Mouse (Mus musculus): ENCODE data around the gene Epha2. TPM values are rescaled to one million over a fixed set of nuclear protein-coding genes. Genes with fewer than 3 reads are reported as not detected.

The Epha2 gene
- polyA plus RNA-seq, 1 experiment: 1.2 TPM

DNA sequence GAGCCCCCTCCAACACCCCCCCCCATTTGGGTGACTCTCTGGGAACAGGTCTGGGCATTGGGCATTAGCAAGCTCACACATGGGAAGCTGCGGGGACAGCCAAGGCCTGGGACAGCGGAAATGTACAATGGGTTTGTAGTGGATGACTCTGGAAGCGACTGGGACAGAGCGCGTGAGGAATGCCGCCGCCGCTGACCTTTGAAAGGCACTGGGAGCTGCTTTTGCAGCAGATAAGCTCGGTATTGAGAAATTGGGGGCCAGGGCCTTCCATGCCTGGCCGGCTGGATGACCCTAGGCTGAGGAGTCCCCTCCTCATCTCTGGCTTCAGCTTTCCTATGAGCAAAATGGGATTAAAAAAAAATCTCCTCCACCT is 8.7 kb downstream of the Epha2 start:
- H3K4me1 ChIP-seq (ENCODE audit: control insufficient read depth, insufficient read depth, low read length): no peaks in the 10 kb centered on the region
- H3K27ac ChIP-seq (ENCODE audit: insufficient read depth, low read length): no peak overlapping the region
- no peak for TF ChIP-seq CTCF (IDR thresholded peaks at IDR 0.05; ENCODE audit: extremely low read depth, insufficient read depth, low read length)
- no peak for TF ChIP-seq POLR2A (IDR thresholded peaks at IDR 0.05; ENCODE audit: extremely low read depth, insufficient read depth, low read length)
- no peak overlapping the region for H3K4me3 ChIP-seq (ENCODE audit: insufficient read depth, low read length)

DNA sequence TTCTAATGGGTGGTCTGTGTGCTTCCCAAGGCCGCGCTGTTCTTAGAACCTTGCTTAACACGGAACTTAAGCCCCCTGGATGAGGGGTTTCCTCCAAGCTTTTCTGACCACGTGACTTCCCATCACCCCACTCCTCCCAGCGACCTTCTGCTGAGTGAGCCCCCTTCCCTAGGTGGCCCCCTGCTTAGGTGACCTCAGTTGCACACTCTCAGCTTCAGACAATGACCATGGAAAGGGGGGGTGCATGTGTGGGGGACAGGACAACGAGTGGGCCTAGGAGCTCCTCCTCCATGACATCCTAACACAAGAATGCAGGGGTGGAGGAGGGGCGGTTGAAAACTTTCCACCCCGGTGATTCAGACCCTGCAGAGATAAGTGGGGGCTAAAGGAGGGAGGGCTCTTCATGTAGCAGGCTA is 9.2 kb downstream of the Epha2 start:
- H3K27ac ChIP-seq (ENCODE audit: insufficient read depth, low read length): no peak overlapping the region
- no peak overlapping the region for H3K4me3 ChIP-seq (ENCODE audit: insufficient read depth, low read length)
- H3K4me1 ChIP-seq (ENCODE audit: control insufficient read depth, insufficient read depth, low read length): no peaks in the 10 kb centered on the region
- TF ChIP-seq POLR2A (IDR thresholded peaks at IDR 0.05; ENCODE audit: extremely low read depth, insufficient read depth, low read length) (no peak), CTCF (IDR thresholded peaks at IDR 0.05; ENCODE audit: extremely low read depth, insufficient read depth, low read length) (no peak)

- Histone ChIP-seq H3K4me1 (ENCODE audit: control insufficient read depth, insufficient read depth, low read length) (no peaks in the 10 kb centered on the region), H3K27ac (ENCODE audit: insufficient read depth, low read length) (no peak overlapping the region)
Measured at GRCm38 (mm10) chr4:141311078-141311477, 10.0 kb downstream of the Epha2 start.

DNA sequence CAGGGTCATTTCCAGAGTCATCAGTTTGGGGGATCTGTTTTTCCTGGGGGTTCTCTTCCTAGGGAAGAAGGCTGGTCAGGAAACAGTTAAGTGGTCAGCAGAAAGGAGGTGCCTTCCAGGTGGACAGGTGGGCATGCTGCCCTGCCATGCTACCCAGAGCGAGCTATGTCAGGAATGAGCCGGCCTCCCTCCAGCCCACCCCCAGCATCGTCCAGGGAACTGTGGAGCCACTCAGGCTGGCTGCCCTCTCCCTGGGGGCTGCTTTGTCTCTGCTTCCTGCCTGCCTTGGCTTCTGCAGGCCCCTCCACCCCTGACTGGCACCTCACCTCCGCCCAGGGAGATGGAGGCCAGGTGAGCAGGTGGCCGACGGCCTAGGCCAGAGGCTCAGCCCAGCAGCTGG is 10.5 kb downstream of the Epha2 start:
- H3K4me3 ChIP-seq (ENCODE audit: insufficient read depth, low read length): no peak overlapping the region
- H3K27ac ChIP-seq (ENCODE audit: insufficient read depth, low read length): no peak overlapping the region
- TF ChIP-seq POLR2A (IDR thresholded peaks at IDR 0.05; ENCODE audit: extremely low read depth, insufficient read depth, low read length) (no peak), CTCF (IDR thresholded peaks at IDR 0.05; ENCODE audit: extremely low read depth, insufficient read depth, low read length) (no peak)
- H3K4me1 ChIP-seq (ENCODE audit: control insufficient read depth, insufficient read depth, low read length): no peaks in the 10 kb centered on the region

More at GRCm38 (mm10) chr4:141311078-141311477, 10.0 kb downstream of the Epha2 start:
- TF ChIP-seq POLR2A (IDR thresholded peaks at IDR 0.05; ENCODE audit: extremely low read depth, insufficient read depth, low read length): no peak
- TF ChIP-seq CTCF (IDR thresholded peaks at IDR 0.05; ENCODE audit: extremely low read depth, insufficient read depth, low read length): no peak
- no peak overlapping the region for H3K4me3 ChIP-seq (ENCODE audit: insufficient read depth, low read length)

DNA sequence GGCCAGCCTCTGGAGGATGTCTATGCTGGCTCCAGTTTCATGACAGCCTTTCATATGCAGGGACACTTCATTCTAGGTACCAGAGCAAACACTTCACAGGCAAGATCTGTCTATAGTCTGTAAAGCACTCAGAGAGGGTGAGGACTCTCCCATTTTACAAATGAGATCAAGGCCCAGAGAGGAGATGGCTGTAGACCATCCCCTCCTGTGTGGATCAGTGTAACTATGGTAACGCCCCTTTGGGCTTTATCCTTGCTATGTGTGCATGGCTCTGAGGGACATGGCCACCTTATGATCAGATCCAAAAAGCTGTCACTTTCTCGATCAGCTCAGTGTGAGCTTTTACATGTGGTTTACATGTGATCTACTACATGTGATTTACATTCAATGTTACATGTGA is 10.9 kb downstream of the Epha2 start:
- H3K27ac ChIP-seq (ENCODE audit: insufficient read depth, low read length): no peak overlapping the region
- no peak overlapping the region for H3K4me3 ChIP-seq (ENCODE audit: insufficient read depth, low read length)
- H3K4me1 ChIP-seq (ENCODE audit: control insufficient read depth, insufficient read depth, low read length): no peaks in the 10 kb centered on the region
- no peak for TF ChIP-seq POLR2A (IDR thresholded peaks at IDR 0.05; ENCODE audit: extremely low read depth, insufficient read depth, low read length)
- TF ChIP-seq CTCF (IDR thresholded peaks at IDR 0.05; ENCODE audit: extremely low read depth, insufficient read depth, low read length): no peak

DNA sequence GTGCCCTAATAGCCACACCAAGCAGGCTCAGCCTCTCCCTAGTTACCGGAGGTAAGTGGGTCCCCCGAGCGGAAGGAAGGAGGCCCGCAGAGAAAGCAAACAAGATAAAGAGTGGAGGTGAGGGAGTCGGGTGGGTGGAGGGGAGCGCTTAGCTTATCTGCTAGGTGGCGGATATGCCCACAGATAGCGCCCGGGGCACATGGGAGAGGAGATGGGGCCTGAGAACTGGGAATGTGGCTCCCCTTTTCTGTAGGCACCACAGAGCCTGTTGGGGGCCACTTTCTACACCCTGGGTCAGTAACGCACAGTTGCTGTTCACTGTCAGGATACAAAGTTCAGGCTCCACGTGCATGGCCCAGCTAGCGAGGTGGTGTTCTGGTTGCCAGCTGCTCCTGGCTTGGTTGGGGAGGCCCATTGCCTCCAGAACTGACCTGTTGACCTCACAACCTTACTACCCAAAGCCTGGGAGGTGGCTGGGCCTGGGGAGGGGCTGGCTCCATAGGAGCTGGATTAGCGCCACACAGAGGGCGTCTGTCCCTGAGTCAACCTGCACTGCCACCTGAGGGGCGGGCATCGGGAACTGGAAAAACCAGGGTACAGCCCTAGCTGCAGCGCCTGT is 11.6 kb downstream of the Epha2 start:
- Histone ChIP-seq H3K4me1 (ENCODE audit: control insufficient read depth, insufficient read depth, low read length) (no peaks in the 10 kb centered on the region), H3K4me3 (ENCODE audit: insufficient read depth, low read length) (no peak overlapping the region), H3K27ac (ENCODE audit: insufficient read depth, low read length) (no peak overlapping the region)
- TF ChIP-seq POLR2A (IDR thresholded peaks at IDR 0.05; ENCODE audit: extremely low read depth, insufficient read depth, low read length) (no peak), CTCF (IDR thresholded peaks at IDR 0.05; ENCODE audit: extremely low read depth, insufficient read depth, low read length) (no peak)

DNA sequence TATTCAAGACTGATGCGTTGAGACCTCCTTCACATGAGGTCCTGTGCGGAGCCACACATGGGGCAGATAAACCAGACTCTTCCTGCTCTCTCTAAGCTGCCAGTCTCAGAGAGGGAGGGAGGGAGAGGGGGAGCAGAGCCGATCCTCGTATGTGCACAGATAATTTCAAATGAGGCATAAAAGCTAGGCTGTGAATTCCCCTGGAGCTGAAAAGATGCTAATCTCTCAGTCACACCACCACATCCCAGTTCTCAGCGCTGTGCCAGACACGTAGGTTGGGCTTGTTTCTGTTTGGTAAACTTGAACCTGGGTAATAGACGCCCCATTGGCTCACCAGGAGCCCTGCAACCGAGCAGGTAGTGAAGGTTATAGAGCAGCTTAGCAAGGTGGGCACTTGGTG is 12.4 kb downstream of the Epha2 start:
- no peak overlapping the region for H3K27ac ChIP-seq (ENCODE audit: insufficient read depth, low read length)
- no peaks in the 10 kb centered on the region for H3K4me1 ChIP-seq (ENCODE audit: control insufficient read depth, insufficient read depth, low read length)
- no peak for TF ChIP-seq CTCF (IDR thresholded peaks at IDR 0.05; ENCODE audit: extremely low read depth, insufficient read depth, low read length)
- no peak for TF ChIP-seq POLR2A (IDR thresholded peaks at IDR 0.05; ENCODE audit: extremely low read depth, insufficient read depth, low read length)
- H3K4me3 ChIP-seq (ENCODE audit: insufficient read depth, low read length): no peak overlapping the region

GRCm38 (mm10) chr4:141313924-141314323 is 12.9 kb downstream of the Epha2 start:
- no peaks in the 10 kb centered on the region for H3K4me1 ChIP-seq (ENCODE audit: control insufficient read depth, insufficient read depth, low read length)
- TF ChIP-seq POLR2A (IDR thresholded peaks at IDR 0.05; ENCODE audit: extremely low read depth, insufficient read depth, low read length): no peak
- no peak for TF ChIP-seq CTCF (IDR thresholded peaks at IDR 0.05; ENCODE audit: extremely low read depth, insufficient read depth, low read length)
- no peak overlapping the region for H3K27ac ChIP-seq (ENCODE audit: insufficient read depth, low read length)
- H3K4me3 ChIP-seq (ENCODE audit: insufficient read depth, low read length): no peak overlapping the region

DNA sequence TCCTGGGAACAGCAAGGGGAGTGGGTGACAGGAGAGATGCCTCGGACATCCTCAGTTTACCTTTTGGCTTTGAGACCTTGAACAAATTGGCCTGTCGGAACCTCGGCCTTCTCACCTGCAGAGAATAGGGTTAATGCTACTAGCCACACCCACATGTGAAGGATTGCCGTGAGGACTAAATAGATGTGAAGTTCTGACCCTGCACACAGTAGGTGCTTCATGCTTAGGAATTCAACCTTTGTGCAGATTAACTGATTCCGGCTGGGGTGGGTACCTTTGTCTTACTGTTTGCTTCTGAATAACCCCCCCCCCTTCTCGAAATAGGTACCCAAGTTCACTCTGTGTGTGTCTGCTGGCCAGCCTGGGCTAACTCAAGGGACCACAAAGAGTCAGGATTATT is 13.7 kb downstream of the Epha2 start:
- TF ChIP-seq POLR2A (IDR thresholded peaks at IDR 0.05; ENCODE audit: extremely low read depth, insufficient read depth, low read length) (no peak), CTCF (IDR thresholded peaks at IDR 0.05; ENCODE audit: extremely low read depth, insufficient read depth, low read length) (no peak)
- H3K4me1 ChIP-seq (ENCODE audit: control insufficient read depth, insufficient read depth, low read length): no peaks in the 10 kb centered on the region
- no peak overlapping the region for H3K4me3 ChIP-seq (ENCODE audit: insufficient read depth, low read length)

GRCm38 (mm10) chr4:141316023-141316422 is 15.0 kb downstream of the Epha2 start:
- no peak for TF ChIP-seq CTCF (IDR thresholded peaks at IDR 0.05; ENCODE audit: extremely low read depth, insufficient read depth, low read length)
- no peak for TF ChIP-seq POLR2A (IDR thresholded peaks at IDR 0.05; ENCODE audit: extremely low read depth, insufficient read depth, low read length)
- no peak overlapping the region for H3K27ac ChIP-seq (ENCODE audit: insufficient read depth, low read length)
- H3K4me3 ChIP-seq (ENCODE audit: insufficient read depth, low read length): no peak overlapping the region

More for the DNA sequence above, 13.7 kb downstream of the Epha2 start:
- H3K27ac ChIP-seq (ENCODE audit: insufficient read depth, low read length): no peak overlapping the region

More at GRCm38 (mm10) chr4:141316023-141316422, 15.0 kb downstream of the Epha2 start:
- no peaks in the 10 kb centered on the region for H3K4me1 ChIP-seq (ENCODE audit: control insufficient read depth, insufficient read depth, low read length)

Measured in cortical plate, adult 2 months (tissue).